Mouse (Mus musculus): ENCODE measurements around the gene Vps53. TPM values are rescaled to one million over a fixed set of nuclear protein-coding genes. Genes with fewer than 3 reads are reported as not detected.

The Vps53 gene
- polyA plus RNA-seq, 1 experiment from 2014 or later = 35.1 TPM

DNA sequence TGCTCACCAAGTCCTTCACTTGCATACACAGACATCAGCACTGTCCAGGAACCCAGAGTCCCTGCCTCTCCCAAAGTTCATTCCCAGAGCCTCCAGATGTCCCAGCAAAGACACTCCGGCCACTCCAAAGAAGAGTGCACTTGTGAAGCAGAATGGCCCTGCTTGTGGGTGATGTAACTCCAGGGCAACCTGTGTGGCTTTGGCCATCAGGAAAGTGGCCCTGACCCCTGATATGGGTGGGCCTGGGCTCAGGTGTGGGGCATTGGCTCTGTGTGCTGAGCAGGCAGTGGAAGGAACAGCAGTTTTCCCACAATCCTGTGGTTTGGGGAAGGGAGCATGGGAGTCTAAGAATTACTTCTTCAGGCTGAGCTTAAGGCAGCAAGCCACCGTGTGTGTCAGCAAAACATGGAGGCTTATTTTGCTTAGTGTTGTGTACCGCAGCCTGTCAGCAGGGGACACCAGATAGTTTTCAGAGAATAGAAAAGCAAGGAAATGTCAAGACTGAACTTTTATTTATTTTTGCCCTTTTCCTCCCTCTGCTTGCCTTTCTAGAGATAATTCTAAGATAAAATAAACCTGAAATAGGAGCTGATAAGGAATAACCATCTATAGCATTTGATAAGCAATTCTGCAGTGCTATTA lies 178.1 kb downstream of the Vps53 start:
- 39% methylated on average over 3 of the region's 3 CpGs for WGBS
- peaks cover 3% of the 10 kb centered on the region; the same call in 1 of the 2 replicates for H3K4me1 ChIP-seq (ENCODE audit: control insufficient read depth, insufficient read depth, low read length)
- H3K4me3 ChIP-seq (ENCODE audit: low read length) = no peak overlapping the region
- no peak overlapping the region for H3K27ac ChIP-seq (ENCODE audit: low read length)
- H3K9me3 ChIP-seq (replicated peaks; ENCODE audit: control insufficient read depth, low read length) = no peaks in the 10 kb centered on the region
- H3K9ac ChIP-seq (ENCODE audit: low read length) = no peak overlapping the region
- H3K4me2 ChIP-seq (ENCODE audit: low read depth, low read length) = no peak overlapping the region
- ATAC-seq (replicated peaks; ENCODE audit: extremely low read depth, insufficient read depth, low FRiP score) = no peak
- peaks cover 5% of the 10 kb centered on the region; the same call in 1 of the 2 replicates for H3K27me3 ChIP-seq (ENCODE audit: control insufficient read depth, insufficient read depth, low read length)
- no peaks in the 10 kb centered on the region for H3K36me3 ChIP-seq (ENCODE audit: control insufficient read depth, insufficient read depth)

GRCm38 (mm10) chr11:76000701-76001100 lies 178.7 kb downstream of the Vps53 start:
- Histone ChIP-seq H3K4me1 (ENCODE audit: control insufficient read depth, insufficient read depth, low read length) (peaks cover 3% of the 10 kb centered on the region; the same call in 1 of the 2 replicates), H3K36me3 (ENCODE audit: control insufficient read depth, insufficient read depth) (no peaks in the 10 kb centered on the region), H3K4me3 (ENCODE audit: low read length) (no peak overlapping the region), H3K9me3 (replicated peaks; ENCODE audit: control insufficient read depth, low read length) (no peaks in the 10 kb centered on the region), H3K27ac (ENCODE audit: low read length) (no peak overlapping the region), H3K9ac (ENCODE audit: low read length) (no peak overlapping the region), H3K4me2 (ENCODE audit: low read depth, low read length) (no peak overlapping the region), H3K27me3 (ENCODE audit: control insufficient read depth, insufficient read depth, low read length) (peaks cover 5% of the 10 kb centered on the region; the same call in 1 of the 2 replicates)
- 74% methylated on average over 5 of the region's 5 CpGs for WGBS
- ATAC-seq (replicated peaks; ENCODE audit: extremely low read depth, insufficient read depth, low FRiP score) = no peak

GRCm38 (mm10) chr11:75999440-76000155 lies 179.8 kb downstream of the Vps53 start, which contains the start of gene 1700016K19Rik:
1700016K19Rik (plus strand) TSS chr11:75999912.
- Histone ChIP-seq H3K27me3 (ENCODE audit: control insufficient read depth, insufficient read depth, low read length) (peaks cover 5% of the 10 kb centered on the region; the same call in 1 of the 2 replicates), H3K36me3 (ENCODE audit: control insufficient read depth, insufficient read depth) (no peaks in the 10 kb centered on the region), H3K4me2 (ENCODE audit: low read depth, low read length) (peak within 1 kb of the TSS; percentile 96), H3K4me1 (ENCODE audit: control insufficient read depth, insufficient read depth, low read length) (peaks cover 3% of the 10 kb centered on the region; the same call in 1 of the 2 replicates), H3K4me3 (ENCODE audit: low read length) (peak within 1 kb of the TSS; percentile 73), H3K9ac (ENCODE audit: low read length) (peak within 1 kb of the TSS; percentile 61), H3K9me3 (replicated peaks; ENCODE audit: control insufficient read depth, low read length) (no peaks in the 10 kb centered on the region), H3K27ac (ENCODE audit: low read length) (no peak within 1 kb of the TSS)
- peak; percentile 69 for ATAC-seq (replicated peaks; ENCODE audit: extremely low read depth, insufficient read depth, low FRiP score)
- WGBS = 11% methylated on average over 36 of the region's 36 CpGs

Other genes with a start within 250 kb of the Vps53 start
- gene Rph3al, start 241.2 kb downstream of the Vps53 start, polyA plus RNA-seq (2015; fragmentation: Nextera tagmentation; extraction: Ambion mirVana) = 6.6 TPM in 2 replicates
- 0.93 and 1.7 TPM in 2 replicates for gene 1700016K19Rik, start 179.7 kb downstream of the Vps53 start, polyA plus RNA-seq (2015; fragmentation: Nextera tagmentation; extraction: Ambion mirVana)
- gene Rflnb, start 151.9 kb downstream of the Vps53 start, polyA plus RNA-seq (2015; fragmentation: Nextera tagmentation; extraction: Ambion mirVana) = 14.9 and 16.8 TPM in 2 replicates
- gene Fam57a, start within 50 bp of the Vps53 start, polyA plus RNA-seq (2015; fragmentation: Nextera tagmentation; extraction: Ambion mirVana) = 22.3 and 24.0 TPM in 2 replicates
- gene Dbil5, start 38.0 kb upstream of the Vps53 start, polyA plus RNA-seq (2015; fragmentation: Nextera tagmentation; extraction: Ambion mirVana) = 0.53 and 1.8 TPM in 2 replicates
- gene Gemin4, start 38.0 kb upstream of the Vps53 start, polyA plus RNA-seq (2015; fragmentation: Nextera tagmentation; extraction: Ambion mirVana) = 20.1 and 21.7 TPM in 2 replicates
- 29.1 and 31.7 TPM in 2 replicates for gene Mrm3, start 64.1 kb upstream of the Vps53 start, polyA plus RNA-seq (2015; fragmentation: Nextera tagmentation; extraction: Ambion mirVana)
- gene Glod4, start 64.1 kb upstream of the Vps53 start, polyA plus RNA-seq (2015; fragmentation: Nextera tagmentation; extraction: Ambion mirVana) = 115 and 122 TPM in 2 replicates
- 20.8 and 21.2 TPM in 2 replicates for gene Nxn, start 219.5 kb upstream of the Vps53 start, polyA plus RNA-seq (2015; fragmentation: Nextera tagmentation; extraction: Ambion mirVana)
- gene Timm22, start 227.3 kb upstream of the Vps53 start, polyA plus RNA-seq (2015; fragmentation: Nextera tagmentation; extraction: Ambion mirVana) = 81.6 and 84.4 TPM in 2 replicates

Data from heart, embryonic 16.5 days (tissue).